Mouse (Mus musculus): Measurements from ENCODE around the gene Xpnpep3.

DNA sequence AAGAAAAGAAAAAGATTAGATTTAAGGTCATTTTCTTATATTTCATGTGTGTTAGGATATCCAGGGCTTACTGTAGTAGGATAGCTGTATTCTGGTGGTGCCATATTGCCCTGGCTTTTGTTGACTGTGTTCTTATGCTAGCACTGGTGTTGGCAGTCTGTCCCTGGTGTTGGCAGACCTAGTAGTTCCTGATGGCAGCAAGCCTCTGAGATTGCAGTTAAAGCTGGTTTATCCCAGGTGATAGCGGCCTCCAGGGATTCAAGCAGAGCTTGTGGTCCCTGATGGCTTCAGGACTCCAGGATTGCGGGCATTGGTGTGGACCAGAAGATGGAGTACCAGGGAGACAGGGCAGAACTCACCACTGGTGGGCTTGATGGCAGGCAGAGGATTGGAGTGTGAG is 103.5 kb downstream of the Xpnpep3 start:
- TF ChIP-seq CTCF (conservative IDR thresholded peaks at IDR 0.05; ENCODE audit: insufficient read depth, insufficient read length, low read depth, low read length) (no peak), POLR2A (IDR thresholded peaks at IDR 0.05; ENCODE audit: low read depth, low read length) (no peak)

All from kidney, adult 2 months (tissue).